Mouse (Mus musculus): ENCODE measurements around the gene 1700042G07Rik.

- no peak for TF ChIP-seq POLR2A (IDR thresholded peaks at IDR 0.05; ENCODE audit: borderline replicate concordance, extremely low read depth, insufficient read depth, insufficient read length, poor library complexity, severe bottlenecking)
- no peak for TF ChIP-seq CTCF (IDR thresholded peaks at IDR 0.05; ENCODE audit: borderline replicate concordance, extremely low read depth, insufficient read depth, insufficient read length)
These were observed 22.3 kb upstream of the 1700042G07Rik start for GRCm38 (mm10) chr4:116150862-116151221.
